Mouse (Mus musculus) layer of hippocampus, adult 9-10 months (tissue): Measurements from ENCODE around the gene C4b.
"Not testable (repeated sequence)": the region's sequence is repeated elsewhere in the genome, so short reads cannot be mapped to it uniquely, and the experiment has no call there.

ENCODE experiments used
- DNase-seq: peaks from one replicate; pipeline ENCODE4 v3.0.0; 2022; ENCODE audit warnings: low spot score

C4b gene

DNA sequence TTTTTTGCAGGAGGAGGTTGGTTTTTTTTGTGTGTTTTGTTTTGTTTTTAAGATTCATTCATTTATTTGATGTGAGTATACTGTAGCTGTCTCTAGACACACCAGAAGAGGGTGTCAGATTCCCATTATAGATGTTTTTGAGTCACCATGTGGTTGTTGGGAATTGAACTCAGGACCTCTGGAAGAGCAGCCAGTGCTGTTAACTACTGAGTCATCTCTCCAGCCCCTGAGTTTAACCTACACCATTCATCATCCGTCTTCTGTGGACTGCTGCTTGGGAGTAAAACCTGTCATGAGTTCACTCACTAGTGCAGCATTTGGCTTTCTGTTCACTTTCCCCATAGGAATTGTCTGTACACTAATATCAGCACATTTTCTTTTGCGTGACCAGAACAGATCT lies 37.2 kb downstream of the C4b start:
- DNase-seq = not testable (repeated sequence)

DNA sequence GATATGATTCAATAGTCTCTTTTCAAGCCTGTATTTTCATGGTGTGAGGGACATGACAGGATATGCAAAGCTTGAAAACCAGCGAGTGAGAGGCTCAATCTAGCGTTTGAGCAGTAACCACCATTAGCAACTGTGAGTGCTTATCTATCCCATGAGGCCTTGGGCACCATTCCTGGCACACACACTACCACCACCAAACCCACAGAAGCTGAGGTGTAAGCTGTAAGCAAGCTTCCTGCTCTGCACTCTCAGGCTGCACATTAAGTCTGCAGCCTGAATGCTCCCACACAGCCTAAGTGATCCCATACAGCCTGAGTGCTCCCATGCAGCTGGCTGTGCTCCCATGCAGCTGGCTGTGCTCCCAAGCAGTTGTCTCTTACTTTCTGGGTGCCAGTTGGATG lies 43.0 kb downstream of the C4b start:
- no peak for DNase-seq

DNA sequence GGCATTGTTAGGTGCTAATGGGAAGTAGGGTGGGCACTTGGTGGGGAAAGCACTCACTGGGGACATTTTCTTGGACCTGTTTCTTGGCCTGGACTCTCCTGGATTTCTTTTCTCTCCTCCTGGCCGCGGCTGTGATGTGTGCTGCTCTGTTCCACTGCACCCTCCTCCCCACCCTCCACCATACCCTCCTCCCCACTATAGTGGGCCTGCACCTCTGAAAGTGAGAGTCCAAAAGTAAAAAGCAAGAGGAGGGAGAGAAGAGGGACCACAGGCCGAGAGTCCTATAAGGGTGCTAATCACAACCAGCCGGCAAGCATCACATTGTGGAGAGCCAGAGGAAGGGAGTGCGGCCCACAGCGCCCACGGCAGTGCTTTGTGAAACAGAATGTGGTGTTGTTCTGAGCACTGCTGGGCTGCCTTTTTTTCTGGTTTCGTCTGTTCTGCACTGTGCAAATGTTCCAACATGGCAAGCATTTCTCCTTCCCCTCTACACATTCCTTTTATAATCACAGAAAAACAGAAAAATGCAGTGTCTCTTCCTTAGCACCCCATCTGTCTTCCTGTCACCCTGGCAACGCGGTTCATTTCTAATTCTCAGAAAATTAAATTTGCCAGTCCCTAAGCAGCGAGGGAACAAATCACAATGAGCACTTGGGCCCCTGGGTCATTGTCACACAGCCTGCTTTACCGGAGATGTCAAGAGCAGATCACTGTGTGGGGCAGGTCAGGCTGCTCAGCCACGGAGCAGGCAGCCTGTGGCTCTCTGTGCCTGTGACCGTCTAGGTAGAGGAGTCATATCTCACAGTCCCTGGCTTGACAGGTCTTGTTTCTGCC lies 43.9 kb downstream of the C4b start:
- peak; percentile 61 for DNase-seq

DNA sequence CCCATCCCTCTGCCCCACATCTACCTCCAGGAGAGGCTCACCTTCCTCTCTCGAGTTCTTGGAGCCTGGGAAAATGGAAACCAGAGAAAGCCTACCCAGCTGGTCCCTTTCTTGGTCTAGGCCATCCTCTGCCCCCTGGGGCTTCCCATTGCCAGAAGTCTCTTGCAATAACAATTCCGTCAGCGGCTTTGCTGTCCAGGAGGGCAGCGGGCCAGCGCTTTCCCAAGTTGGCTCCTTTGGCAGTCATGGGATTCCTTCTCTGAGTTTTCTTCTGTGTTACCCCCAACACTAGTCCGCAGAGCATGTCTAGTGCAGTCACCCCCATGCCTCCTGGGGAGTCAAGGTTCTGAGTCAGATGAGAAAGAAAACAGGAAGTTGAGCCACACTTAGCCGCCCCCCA lies 50.8 kb downstream of the C4b start:
- no peak for DNase-seq

DNA sequence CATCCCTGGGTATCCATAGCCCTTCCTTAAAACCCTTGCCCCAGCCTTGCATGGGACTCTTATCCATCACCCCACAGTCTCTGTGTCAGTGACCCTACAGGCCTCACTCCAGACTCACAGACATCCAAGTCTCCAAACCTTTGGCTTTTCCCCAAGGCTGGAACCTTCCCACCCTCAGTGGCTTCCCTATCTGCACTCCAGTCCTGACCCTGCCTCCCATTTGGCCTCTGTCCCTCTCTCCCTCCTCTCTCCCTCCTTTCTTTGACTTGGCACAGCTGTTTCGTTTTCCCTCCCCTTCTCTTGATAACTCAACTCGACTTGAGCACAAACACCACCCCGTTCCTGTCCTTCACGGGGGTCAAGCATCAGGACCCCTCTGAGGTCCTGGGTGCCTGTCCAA lies 53.2 kb downstream of the C4b start:
- DNase-seq = no peak

DNA sequence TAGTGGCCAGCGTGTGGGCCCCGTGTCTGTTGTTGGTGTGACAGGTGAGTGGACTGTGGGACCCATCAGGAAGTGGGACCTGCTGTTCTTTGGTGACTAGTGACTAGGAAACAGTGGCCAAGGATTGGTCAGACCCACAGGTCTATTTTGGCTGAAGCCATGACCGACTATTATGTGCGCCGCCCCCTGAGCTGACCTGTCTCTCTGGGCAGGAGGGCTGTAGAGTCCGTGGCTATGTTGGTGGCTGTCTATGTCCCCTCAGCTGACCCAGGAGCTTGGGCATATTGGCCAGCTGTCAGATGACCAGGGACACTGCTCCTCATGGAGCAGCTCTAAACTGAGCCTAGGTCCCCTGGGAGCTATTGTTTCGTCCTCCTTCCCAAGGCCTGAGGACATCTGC lies 54.8 kb downstream of the C4b start:
- no peak for DNase-seq

DNA sequence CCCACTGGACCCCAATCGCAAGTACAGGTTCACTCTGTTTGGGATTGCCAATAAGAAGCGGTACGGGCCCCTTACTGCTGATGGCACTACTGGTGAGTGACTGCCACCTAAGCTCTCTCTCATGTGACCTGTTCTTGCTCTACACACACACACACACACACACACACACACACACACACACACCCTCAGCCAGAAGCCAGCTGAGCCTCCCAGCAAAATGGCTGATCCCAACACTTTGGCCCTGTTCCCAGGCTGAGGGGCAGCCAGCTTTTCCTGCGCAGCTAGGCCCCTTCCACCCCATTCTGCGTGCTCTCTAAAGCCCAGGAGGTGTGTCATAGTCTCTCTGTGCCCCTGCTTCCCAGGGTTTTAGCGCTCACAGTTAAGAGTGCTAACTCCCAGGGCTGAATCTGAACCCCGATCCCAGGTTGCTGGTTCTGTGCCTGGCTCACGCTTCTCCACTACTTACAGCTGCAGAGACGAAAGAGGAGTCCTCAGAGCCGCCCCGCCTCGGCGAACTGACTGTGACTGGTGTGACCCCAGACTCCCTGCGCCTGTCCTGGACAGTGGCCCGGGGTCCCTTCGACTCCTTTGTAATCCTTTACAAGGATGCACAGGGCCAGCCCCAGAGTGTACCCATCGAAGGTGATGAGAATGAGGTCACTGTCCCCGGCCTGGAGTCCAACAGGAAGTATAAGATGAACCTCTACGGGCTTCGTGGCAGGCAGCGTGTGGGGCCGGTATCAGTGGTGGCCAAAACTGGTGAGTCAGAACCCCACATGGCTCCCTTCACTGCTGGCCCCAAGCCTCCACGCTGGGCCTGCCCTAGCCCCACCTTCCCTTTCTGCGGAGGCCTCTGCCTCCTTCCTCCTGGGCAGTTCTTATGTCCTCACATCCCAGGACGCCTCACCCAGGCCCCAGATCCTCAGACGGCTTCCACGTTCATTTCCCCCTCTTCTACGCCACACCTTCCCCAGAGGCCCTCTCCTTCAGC lies 58.3 kb downstream of the C4b start:
- DNase-seq = no peak

DNA sequence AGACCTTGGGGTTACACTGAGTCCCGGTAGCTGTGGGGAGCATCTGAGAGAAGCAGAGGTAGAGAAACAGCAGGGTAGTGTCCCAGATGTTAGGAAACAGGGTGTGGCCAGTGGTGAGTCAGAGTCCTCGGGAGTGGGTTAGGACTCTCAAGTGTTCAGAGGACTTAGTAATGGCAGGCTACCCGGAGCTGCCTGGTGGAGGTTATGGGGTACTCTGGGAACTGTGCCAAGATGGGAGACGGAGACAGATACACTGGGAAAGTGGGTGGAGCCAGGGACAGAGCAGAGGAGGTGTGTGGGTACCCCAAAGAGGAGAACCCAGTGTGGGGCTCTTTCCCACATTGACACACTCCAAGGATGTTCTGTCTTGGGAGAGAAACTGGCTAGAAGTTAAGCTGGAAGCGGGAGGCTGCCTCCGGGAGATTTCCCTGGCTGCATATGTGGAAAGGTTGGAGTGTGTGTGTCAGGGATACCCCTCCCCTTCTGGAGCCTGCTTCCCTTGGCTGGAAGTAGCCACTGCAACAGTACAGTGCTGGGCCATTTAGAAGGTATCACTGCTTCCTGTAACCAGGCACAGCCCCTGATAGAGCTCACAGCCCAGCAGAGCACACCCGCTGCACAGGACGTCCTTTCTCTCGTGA lies 59.3 kb downstream of the C4b start:
- DNase-seq = no peak

DNA sequence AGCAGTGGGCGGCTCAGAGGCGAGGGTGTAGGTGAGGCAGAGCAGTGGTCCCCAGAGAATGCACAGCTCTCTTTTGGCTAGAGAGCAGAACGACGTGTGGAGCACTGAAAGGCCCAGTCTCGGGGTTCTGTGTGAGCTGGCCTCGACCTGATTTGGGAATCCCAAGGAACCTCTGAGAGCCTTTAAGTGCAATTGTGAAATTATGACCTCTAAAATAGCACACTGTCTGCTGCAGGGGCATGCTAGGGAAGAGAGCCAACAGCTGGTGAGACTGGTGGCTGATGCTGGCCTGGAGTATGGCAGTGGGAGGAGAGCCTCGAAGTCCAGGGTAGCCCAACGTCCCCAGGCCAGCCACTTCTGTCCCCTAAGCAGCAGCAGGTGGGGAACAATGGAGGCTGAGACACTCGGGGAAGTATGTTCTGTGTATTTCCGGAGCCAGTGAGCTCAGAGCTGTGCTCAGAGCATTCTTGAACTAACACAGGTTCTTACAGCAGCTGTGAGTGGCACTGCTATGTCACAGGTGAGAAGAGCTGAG lies 59.9 kb downstream of the C4b start:
- DNase-seq = no peak

DNA sequence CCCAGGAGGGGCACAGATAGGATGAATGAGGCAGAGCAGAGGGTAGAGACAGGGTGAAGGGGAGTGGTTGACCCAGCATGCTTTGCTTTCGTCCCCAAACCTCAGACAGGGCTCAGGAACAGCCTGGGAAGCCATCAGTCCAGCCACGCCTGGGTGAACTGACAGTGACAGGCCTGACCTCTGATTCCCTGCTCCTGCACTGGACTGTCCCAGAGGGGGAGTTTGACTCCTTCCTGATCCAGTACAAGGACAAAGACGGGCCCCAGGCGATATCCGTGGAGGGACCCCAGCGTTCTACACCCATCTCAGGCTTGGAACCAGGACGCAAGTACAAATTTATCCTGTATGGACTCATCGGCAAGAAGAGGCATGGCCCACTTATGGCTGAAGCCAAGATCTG lies 60.5 kb downstream of the C4b start:
- DNase-seq = no peak

DNA sequence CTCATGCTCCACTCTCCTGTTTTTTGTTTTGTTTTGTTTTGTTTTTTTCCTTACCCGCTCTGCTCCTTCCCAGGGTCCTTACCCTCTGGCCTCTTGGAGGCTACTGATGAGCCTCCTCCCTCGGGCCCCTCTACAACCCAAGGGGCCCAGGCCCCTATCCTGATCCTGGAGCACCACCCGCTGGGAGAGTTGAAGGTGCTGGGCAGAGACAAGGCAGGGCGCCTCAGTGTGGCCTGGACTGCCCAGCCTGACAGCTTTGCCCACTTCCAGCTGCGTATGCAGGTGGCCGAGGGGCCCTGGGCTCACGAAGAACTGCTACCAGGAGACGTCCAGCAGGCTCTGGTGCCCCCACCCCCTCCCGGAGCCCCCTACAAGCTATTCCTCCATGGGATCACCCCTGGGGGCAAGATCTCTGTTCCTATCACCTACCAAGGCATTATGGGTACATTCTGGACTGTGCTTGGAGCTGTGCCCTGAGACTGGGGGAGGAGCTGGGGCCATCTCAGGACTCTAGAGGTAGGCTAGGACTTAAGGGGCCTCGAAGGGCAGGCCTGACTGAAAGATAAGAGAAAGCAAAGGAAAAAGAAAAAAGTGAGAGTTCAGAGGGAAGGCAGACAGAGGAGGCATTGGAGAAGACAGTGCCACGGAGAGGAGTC lies 61.7 kb downstream of the C4b start:
- DNase-seq = no peak

DNA sequence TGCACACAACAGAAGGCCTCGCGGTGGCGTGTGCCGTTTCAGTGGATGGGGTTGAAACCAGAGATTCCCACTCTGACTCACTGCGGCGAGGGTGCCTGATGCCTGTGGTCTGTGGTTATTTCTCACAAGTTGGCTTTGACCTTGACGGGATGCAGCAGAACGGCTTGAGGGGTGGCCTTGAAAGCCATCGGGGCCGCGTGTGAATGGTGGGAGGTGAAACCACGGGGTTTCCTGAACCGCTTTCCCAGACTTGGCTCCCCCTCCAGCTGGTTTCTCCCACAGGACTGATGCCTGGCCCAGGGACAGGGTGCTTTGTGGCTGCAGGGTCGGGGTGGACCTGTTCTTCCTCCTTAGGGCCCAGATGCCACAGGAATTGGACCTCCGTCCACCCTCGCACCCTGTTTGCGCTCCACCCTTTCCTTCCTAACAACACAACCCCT lies 62.5 kb downstream of the C4b start:
- no peak for DNase-seq

DNA sequence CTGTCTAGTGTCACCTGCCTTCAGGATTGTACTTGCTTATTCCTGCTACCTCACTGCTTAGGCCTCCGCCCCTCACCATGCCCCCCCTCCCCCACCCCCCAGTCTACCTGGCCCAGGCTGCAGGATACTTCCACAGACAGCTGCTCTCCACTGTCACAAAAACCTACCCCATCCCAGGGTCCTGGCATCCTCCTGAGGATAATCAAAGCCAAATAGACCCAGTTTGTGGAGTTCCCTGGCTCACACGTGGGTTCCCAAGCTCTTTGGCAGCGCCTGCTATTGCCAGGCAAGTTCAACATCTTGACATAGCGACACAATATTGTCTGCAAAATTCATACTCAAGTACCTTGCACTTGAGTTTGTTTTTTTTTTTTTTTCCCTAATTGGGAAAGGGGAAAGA lies 63.1 kb downstream of the C4b start:
- DNase-seq = no peak

DNA sequence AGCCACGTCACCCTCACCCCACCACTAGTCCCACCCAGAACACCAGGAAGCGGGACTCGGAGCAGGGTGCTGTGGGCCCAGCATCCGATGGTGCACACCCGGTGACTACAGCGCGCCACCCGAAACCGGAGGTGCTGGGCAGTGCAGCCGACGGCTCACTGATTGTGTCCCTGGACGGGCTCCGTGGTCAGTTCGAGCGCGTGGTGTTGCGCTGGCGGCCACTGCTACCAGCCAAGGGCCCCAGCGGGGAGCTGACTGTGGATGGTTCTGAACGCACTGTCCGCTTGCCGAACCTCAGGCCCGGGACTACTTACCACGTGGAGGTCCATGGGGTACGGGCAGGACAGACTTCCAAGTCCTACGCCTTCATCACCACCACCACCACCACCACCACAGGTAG lies 63.5 kb downstream of the C4b start:
- no peak for DNase-seq
